Mouse (Mus musculus) ES-E14 (cell line): Measurements from ENCODE around the gene Cdkn3. TPM values are rescaled to one million over a fixed set of nuclear protein-coding genes. Genes with fewer than 3 reads are reported as not detected.

ENCODE experiments used
- DNase-seq: peaks from one replicate; pipeline ENCODE4 v3.0.0-alpha.2; 2013; ENCODE audit warnings: low read depth, low spot score
- H3K27ac ChIP-seq: 2 replicates; pipeline ENCODE4 v1.5.1; 2012; ENCODE audit warnings: low read depth, mild to moderate bottlenecking, low read length, moderate library complexity, mixed read lengths; ENCODE audit not compliant: poor library complexity, insufficient read depth, severe bottlenecking
- H3K36me3 ChIP-seq: 2 replicates; pipeline ENCODE4 v1.6.1; 2012; ENCODE audit warnings: mild to moderate bottlenecking, low read length, moderate library complexity, mixed read lengths; ENCODE audit not compliant: control insufficient read depth, poor library complexity, insufficient read depth, severe bottlenecking
- H3K4me1 ChIP-seq, 2 experiments: fragments of 150-350 bp in 1 of 2; sonication (generic) in 1 of 2; 2 replicates each; pipeline ENCODE4 v1.6.1; 2012; ENCODE audit warnings: low read length in 2 of 2, mild to moderate bottlenecking in 1 of 2, mixed read lengths in 1 of 2; ENCODE audit not compliant: control insufficient read depth in 2 of 2, insufficient read depth in 2 of 2, poor library complexity in 1 of 2
- H3K4me3 ChIP-seq, 2 experiments: fragments of 150-350 bp in 1 of 2; sonication (generic) in 1 of 2; 2 replicates each; pipeline ENCODE4 v1.5.1; 2012; ENCODE audit warnings: low read length in 2 of 2, low read depth in 1 of 2, mild to moderate bottlenecking in 1 of 2, mixed read lengths in 1 of 2; ENCODE audit not compliant: insufficient read depth in 1 of 2, poor library complexity in 1 of 2, severe bottlenecking in 1 of 2
- H3K9ac ChIP-seq: 2 replicates; pipeline ENCODE4 v1.6.1; 2012; ENCODE audit warnings: low read depth, mild to moderate bottlenecking, low read length, mixed read lengths; ENCODE audit not compliant: poor library complexity, insufficient read depth, severe bottlenecking
- H3K9me3 ChIP-seq: fragments of 150-350 bp; sonication (generic); 2 replicates; pipeline ENCODE4 v1.6.1; 2012; ENCODE audit warnings: low read depth, mild to moderate bottlenecking, low read length; ENCODE audit not compliant: control insufficient read depth, insufficient read depth
- CHD2 ChIP-seq: IDR thresholded peaks from 2 replicates; pipeline ENCODE4 v1.6.1; 2014; ENCODE audit warnings: mild to moderate bottlenecking, low read depth, low read length, inconsistent platforms
- HCFC1 ChIP-seq: IDR thresholded peaks from 2 replicates; pipeline ENCODE4 v1.6.1; 2012; ENCODE audit warnings: low read length, inconsistent platforms, borderline replicate concordance; ENCODE audit not compliant: insufficient read depth
- MAFK ChIP-seq: IDR thresholded peaks from 2 replicates; pipeline ENCODE4 v1.6.1; 2014; ENCODE audit warnings: mild to moderate bottlenecking, low read depth, low read length, inconsistent platforms; ENCODE audit not compliant: insufficient read depth
- ZC3H11A ChIP-seq: IDR thresholded peaks from 2 replicates; pipeline ENCODE4 v1.6.1; 2012; ENCODE audit warnings: low read depth, mild to moderate bottlenecking, inconsistent platforms, low read length, borderline replicate concordance
- ZNF384 ChIP-seq: IDR thresholded peaks from 2 replicates; pipeline ENCODE4 v1.6.1; 2012; ENCODE audit warnings: low read depth, low read length, inconsistent platforms
- in situ Hi-C, 2 experiments: fragments of 600-800 bp; cut with MboI; formaldehyde crosslinking; loops; one replicate each; pipeline ENCODE4 v1.15.1; 2025; ENCODE audit warnings: low sequenced_read_pairs in 2 of 2, inconsistent platforms in 1 of 2; ENCODE audit not compliant: unreplicated experiment in 2 of 2
- total RNA-seq: library from RNA; depleted of rRNA; stranded (reverse); fragments of 300-350 nt; gene quantifications from 2 replicates; pipeline ENCODE4 v1.2.3, GENCODE M21; 2012

Cdkn3 gene
- total RNA-seq, 1 experiment: 7.2 TPM

GRCm38 (mm10) chr14:46790303-46790702 lies 30.0 kb downstream of the Cdkn3 start:
- Histone ChIP-seq H3K36me3 (no peaks in the 10 kb centered on the region), H3K27ac (no peak overlapping the region), H3K4me1 (peaks cover 0 to 2% of the 10 kb centered on the region in 2 experiments; a peak in 1 of 4 replicates), H3K9ac (0 out of 2 replicates have a peak overlapping the region, but pooled peaks have one; percentile 6), H3K9me3 (no peaks in the 10 kb centered on the region), H3K4me3 (no peak overlapping the region)
- DNase-seq: no peak
- in situ Hi-C loops: no loop called here
- no peak for TF ChIP-seq CHD2
- no peak for TF ChIP-seq MAFK
- TF ChIP-seq ZNF384: no peak
- no peak for TF ChIP-seq HCFC1
- TF ChIP-seq ZC3H11A: no peak

DNA sequence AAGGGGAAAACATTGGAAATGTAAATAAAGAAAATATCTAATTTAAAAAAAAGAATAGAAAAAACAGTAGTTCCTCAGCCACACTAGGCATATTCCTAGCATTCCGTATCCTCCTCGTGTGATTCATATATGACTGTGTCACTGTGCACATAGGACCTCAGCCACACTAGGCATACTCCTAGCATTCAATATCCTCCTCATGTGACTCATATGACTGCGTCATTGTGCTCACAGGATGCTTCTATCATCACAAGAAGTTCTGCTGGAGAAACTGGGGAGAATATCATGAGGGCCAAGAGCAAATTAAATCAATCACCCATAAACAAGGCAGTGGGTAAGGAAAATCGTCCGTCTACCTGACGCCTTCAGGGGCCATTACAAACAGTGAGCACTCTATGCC lies 30.4 kb downstream of the Cdkn3 start:
- H3K4me3 ChIP-seq: no peak overlapping the region
- H3K9me3 ChIP-seq: no peaks in the 10 kb centered on the region
- H3K9ac ChIP-seq: no peak overlapping the region
- no peak for TF ChIP-seq ZNF384
- no peak for TF ChIP-seq CHD2
- TF ChIP-seq MAFK: no peak
- TF ChIP-seq ZC3H11A: no peak
- no peak for TF ChIP-seq HCFC1
- no peak overlapping the region for H3K27ac ChIP-seq
- in situ Hi-C loops: no loop called here
- no peaks in the 10 kb centered on the region for H3K36me3 ChIP-seq
- no peak for DNase-seq
- H3K4me1 ChIP-seq: peaks cover 0 to 2% of the 10 kb centered on the region in 2 experiments; a peak in 1 of 4 replicates

- no peaks in the 10 kb centered on the region for H3K9me3 ChIP-seq
- no peak overlapping the region for H3K27ac ChIP-seq
- no peak overlapping the region for H3K4me3 ChIP-seq
- no peak for DNase-seq
- in situ Hi-C loops: no loop called here
- no peak overlapping the region for H3K9ac ChIP-seq
- no peaks in the 10 kb centered on the region for H3K4me1 ChIP-seq
- no peaks in the 10 kb centered on the region for H3K36me3 ChIP-seq
- TF ChIP-seq ZNF384: no peak
- TF ChIP-seq HCFC1: no peak
- TF ChIP-seq MAFK: no peak
- TF ChIP-seq ZC3H11A: no peak
- TF ChIP-seq CHD2: no peak
Measured at GRCm38 (mm10) chr14:46794157-46794556, 33.8 kb downstream of the Cdkn3 start.

DNA sequence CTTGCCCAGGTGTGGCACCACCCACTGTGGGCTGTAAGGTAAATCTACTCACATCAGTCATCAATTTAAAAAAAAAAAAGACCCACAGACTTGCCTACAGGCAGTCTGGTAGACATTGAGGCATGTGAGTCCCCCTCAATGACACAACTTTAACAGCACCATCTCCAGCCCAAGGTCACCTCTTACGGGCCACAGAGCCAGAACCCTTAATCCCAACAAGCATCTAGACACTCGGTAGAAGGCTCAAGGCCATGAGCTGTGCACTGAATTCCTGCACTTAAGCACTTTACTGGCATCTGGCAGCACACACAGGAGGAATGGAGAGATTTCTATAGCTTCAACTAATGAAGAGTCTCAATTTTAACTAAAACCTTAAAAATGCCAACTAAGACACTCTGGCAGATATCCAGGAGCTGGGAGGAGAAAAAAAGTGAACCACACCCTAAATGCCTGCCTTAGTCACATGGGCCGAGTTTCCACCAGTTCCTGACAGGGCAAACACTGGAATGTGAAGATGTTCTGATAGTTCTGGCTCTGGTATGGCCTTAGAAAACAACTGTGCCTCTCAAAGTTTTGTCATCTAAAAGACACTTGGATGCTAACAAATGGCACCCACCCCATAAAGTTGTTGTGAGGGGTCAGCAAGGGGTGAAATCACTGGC lies 40.5 kb downstream of the Cdkn3 start:
- H3K4me3 ChIP-seq: no peak overlapping the region
- in situ Hi-C loops: no loop called here
- peaks cover 3% of the 10 kb centered on the region; the same call in 1 of the 2 replicates for H3K36me3 ChIP-seq
- H3K9me3 ChIP-seq: no peaks in the 10 kb centered on the region
- no peak for DNase-seq
- no peaks in the 10 kb centered on the region for H3K4me1 ChIP-seq
- H3K9ac ChIP-seq: no peak overlapping the region
- TF ChIP-seq HCFC1 (no peak), CHD2 (no peak), ZC3H11A (no peak), MAFK (no peak), ZNF384 (no peak)
- H3K27ac ChIP-seq: no peak overlapping the region
